Mouse (Mus musculus): ENCODE data around the gene Nrip1. TPM values are rescaled to one million over a fixed set of nuclear protein-coding genes. Genes with fewer than 3 reads are reported as not detected.

The Nrip1 gene
- polyA plus RNA-seq, 1 experiment from 2014 or later: 17.4 TPM

GRCm38 (mm10) chr16:76325315-76325710, 48.3 kb downstream of the Nrip1 start:
- Histone ChIP-seq H3K4me1 (ENCODE audit: control insufficient read depth, low read depth, low read length) (peaks cover 55% of the 10 kb centered on the region), H3K27me3 (ENCODE audit: control insufficient read depth, insufficient read depth, low read depth, low read length) (no peaks in the 10 kb centered on the region), H3K4me3 (ENCODE audit: low read depth, low read length) (no peak overlapping the region), H3K9me3 (replicated peaks; ENCODE audit: control insufficient read depth, low read length) (no peaks in the 10 kb centered on the region), H3K27ac (ENCODE audit: low read length) (peak overlapping the region; percentile 42), H3K36me3 (ENCODE audit: control insufficient read depth, insufficient read depth) (no peaks in the 10 kb centered on the region), H3K4me2 (ENCODE audit: low read depth, low read length) (no peak overlapping the region), H3K9ac (ENCODE audit: low read depth, low read length) (no peak overlapping the region)
- no peak for ATAC-seq (ENCODE audit: low read depth)
- WGBS (ENCODE audit: insufficient replicate concordance): 76% methylated on average over 3 of the region's 3 CpGs

DNA sequence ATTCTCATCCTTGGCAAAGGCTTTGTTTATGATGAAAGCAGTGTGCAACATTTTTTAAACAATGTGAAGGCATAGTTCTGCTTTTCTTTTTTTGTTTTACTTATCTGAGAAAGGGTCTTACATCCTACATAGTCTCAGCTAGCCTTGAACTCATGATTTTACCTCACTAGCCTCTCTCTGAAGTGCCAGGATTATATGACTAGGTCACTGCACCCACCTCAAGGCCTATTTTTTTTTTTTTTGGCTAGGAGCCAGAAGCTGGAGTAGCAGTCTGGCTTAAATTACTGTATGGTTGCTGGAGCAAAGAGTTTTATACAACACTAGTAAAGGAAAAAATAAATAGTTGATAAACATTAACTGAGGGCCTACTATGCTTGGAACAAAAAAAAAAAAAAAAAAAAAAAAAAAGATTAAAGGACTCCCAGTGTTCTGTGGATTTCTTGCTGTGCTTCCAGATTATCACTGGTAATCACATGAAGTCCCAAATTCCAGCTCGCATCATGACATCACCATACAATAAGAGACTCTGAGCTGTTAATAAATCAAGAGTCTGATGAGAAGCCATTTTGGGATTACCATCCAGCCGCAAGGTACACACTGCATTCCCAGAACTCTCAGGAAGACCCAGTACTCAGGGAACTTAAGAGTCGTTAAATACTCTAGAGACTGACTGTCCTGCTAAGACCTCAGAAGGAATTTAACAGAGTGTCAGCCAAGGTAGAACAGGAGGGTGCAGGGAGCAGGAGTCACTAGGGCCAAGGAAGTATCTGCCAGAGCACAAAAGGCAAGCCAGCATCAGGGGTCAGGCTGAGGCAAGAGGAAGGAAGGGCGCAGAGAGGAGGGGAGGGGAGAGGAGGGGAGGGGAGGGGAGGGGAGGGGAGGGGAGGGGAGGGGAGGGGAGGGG, 49.0 kb downstream of the Nrip1 start:
- Histone ChIP-seq H3K27ac (ENCODE audit: low read length) (peak overlapping the region; percentile 84), H3K9ac (ENCODE audit: low read depth, low read length) (no peak overlapping the region), H3K9me3 (replicated peaks; ENCODE audit: control insufficient read depth, low read length) (no peaks in the 10 kb centered on the region), H3K27me3 (ENCODE audit: control insufficient read depth, insufficient read depth, low read depth, low read length) (no peaks in the 10 kb centered on the region), H3K4me2 (ENCODE audit: low read depth, low read length) (0 out of 2 replicates have a peak overlapping the region, but pooled peaks have one; percentile 17), H3K36me3 (ENCODE audit: control insufficient read depth, insufficient read depth) (no peaks in the 10 kb centered on the region), H3K4me1 (ENCODE audit: control insufficient read depth, low read depth, low read length) (peaks cover 59% of the 10 kb centered on the region), H3K4me3 (ENCODE audit: low read depth, low read length) (no peak overlapping the region)
- ATAC-seq (ENCODE audit: low read depth): no peak
- WGBS (ENCODE audit: insufficient replicate concordance): 66% methylated on average over 3 of the region's 4 CpGs

DNA sequence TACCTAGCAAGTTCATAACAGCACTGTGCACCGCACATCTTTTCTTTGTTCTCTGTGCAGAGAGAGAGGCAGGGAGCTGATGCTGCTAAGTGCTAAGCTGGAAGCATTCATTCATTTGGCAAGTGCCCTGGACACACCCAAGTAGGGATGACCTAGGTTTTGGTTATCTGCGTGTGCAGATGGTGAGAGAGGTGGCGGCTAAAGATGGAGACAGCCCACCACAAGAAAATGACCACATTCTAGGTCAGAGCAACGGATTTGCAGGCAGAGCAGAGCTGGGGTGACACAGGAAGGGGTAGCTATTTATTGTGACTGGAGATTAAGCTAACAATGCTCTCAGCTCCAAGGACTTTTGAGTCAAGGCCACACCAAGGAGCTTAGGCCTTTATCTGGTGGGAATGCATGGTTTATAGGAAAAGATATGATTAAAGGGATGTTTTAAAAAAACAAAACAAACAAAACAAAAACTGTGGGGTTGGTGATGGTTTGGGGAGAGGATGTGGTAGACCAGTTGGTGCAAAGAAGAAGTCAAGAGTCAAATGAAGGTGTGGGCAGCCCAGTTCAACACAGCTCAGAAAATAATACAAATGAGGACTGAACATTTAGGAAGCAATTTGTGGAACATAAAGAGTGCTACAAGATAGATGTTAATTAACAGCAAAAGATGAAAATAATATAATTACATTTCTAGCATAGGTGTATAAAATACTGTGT, 49.9 kb downstream of the Nrip1 start:
- peaks cover 65% of the 10 kb centered on the region for H3K4me1 ChIP-seq (ENCODE audit: control insufficient read depth, low read depth, low read length)
- H3K36me3 ChIP-seq (ENCODE audit: control insufficient read depth, insufficient read depth): no peaks in the 10 kb centered on the region
- H3K9ac ChIP-seq (ENCODE audit: low read depth, low read length): peak overlapping the region; percentile 53
- H3K4me3 ChIP-seq (ENCODE audit: low read depth, low read length): peak overlapping the region; percentile 46
- H3K4me2 ChIP-seq (ENCODE audit: low read depth, low read length): peak overlapping the region; percentile 66
- WGBS (ENCODE audit: insufficient replicate concordance): 12% methylated on average over 4 of the region's 4 CpGs
- peak overlapping the region; percentile 92 for H3K27ac ChIP-seq (ENCODE audit: low read length)
- H3K9me3 ChIP-seq (replicated peaks; ENCODE audit: control insufficient read depth, low read length): no peaks in the 10 kb centered on the region
- no peaks in the 10 kb centered on the region for H3K27me3 ChIP-seq (ENCODE audit: control insufficient read depth, insufficient read depth, low read depth, low read length)
- ATAC-seq (ENCODE audit: low read depth): peak; percentile 98

GRCm38 (mm10) chr16:76323141-76323540, 50.5 kb downstream of the Nrip1 start:
- Histone ChIP-seq H3K4me2 (ENCODE audit: low read depth, low read length) (peak overlapping the region; percentile 66), H3K4me1 (ENCODE audit: control insufficient read depth, low read depth, low read length) (peaks cover 71% of the 10 kb centered on the region), H3K27ac (ENCODE audit: low read length) (peak overlapping the region; percentile 92), H3K27me3 (ENCODE audit: control insufficient read depth, insufficient read depth, low read depth, low read length) (no peaks in the 10 kb centered on the region), H3K36me3 (ENCODE audit: control insufficient read depth, insufficient read depth) (no peaks in the 10 kb centered on the region), H3K4me3 (ENCODE audit: low read depth, low read length) (peak overlapping the region; percentile 46), H3K9ac (ENCODE audit: low read depth, low read length) (peak overlapping the region; percentile 49), H3K9me3 (replicated peaks; ENCODE audit: control insufficient read depth, low read length) (no peaks in the 10 kb centered on the region)
- ATAC-seq (ENCODE audit: low read depth): peak; percentile 71
- 62% methylated on average over 2 of the region's 2 CpGs for WGBS (ENCODE audit: insufficient replicate concordance)

DNA sequence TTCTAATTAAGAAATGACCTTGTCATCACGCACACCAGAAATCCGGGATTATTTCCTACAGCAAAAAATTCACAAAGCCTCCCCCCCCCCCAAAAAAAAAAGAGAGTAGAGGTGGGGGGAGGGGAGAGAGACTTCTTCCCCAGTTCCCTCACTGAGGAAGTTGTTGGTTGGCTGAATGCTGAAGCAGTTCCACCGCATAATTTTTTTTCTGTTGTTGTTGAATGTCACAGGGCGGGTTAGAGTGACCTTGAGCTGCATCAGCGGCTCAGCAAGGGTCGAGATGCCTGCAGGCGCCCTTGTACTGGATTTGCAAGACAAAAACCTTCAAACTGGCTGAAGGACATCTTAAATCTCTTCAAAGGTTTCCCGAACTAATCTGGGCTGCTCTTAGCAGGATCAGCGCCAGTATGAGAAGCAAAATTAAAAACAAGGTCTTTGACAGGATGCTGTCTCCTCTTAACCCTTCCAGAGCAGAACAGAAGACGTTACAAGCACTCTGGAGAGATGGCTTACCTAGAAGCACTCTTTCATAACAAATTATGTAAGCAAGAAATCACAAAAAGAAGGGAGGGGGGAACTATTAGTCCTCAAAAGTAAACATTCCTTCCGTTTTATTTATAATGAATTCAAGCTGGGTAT, 52.0 kb downstream of the Nrip1 start:
- no peaks in the 10 kb centered on the region for H3K9me3 ChIP-seq (replicated peaks; ENCODE audit: control insufficient read depth, low read length)
- H3K4me2 ChIP-seq (ENCODE audit: low read depth, low read length): 0 out of 2 replicates have a peak overlapping the region, but pooled peaks have one; percentile 6
- H3K4me1 ChIP-seq (ENCODE audit: control insufficient read depth, low read depth, low read length): peaks cover 75% of the 10 kb centered on the region
- H3K4me3 ChIP-seq (ENCODE audit: low read depth, low read length): no peak overlapping the region
- H3K27ac ChIP-seq (ENCODE audit: low read length): peak overlapping the region; percentile 92
- 42% methylated on average over 11 of the region's 11 CpGs for WGBS (ENCODE audit: insufficient replicate concordance)
- no peaks in the 10 kb centered on the region for H3K36me3 ChIP-seq (ENCODE audit: control insufficient read depth, insufficient read depth)
- ATAC-seq (ENCODE audit: low read depth): no peak
- H3K9ac ChIP-seq (ENCODE audit: low read depth, low read length): no peak overlapping the region
- H3K27me3 ChIP-seq (ENCODE audit: control insufficient read depth, insufficient read depth, low read depth, low read length): no peaks in the 10 kb centered on the region

GRCm38 (mm10) chr16:76320118-76320473, 53.5 kb downstream of the Nrip1 start:
- Histone ChIP-seq H3K9ac (ENCODE audit: low read depth, low read length) (no peak overlapping the region), H3K4me2 (ENCODE audit: low read depth, low read length) (no peak overlapping the region), H3K36me3 (ENCODE audit: control insufficient read depth, insufficient read depth) (no peaks in the 10 kb centered on the region), H3K9me3 (replicated peaks; ENCODE audit: control insufficient read depth, low read length) (no peaks in the 10 kb centered on the region), H3K27me3 (ENCODE audit: control insufficient read depth, insufficient read depth, low read depth, low read length) (no peaks in the 10 kb centered on the region), H3K27ac (ENCODE audit: low read length) (no peak overlapping the region), H3K4me1 (ENCODE audit: control insufficient read depth, low read depth, low read length) (peaks cover 70% of the 10 kb centered on the region), H3K4me3 (ENCODE audit: low read depth, low read length) (no peak overlapping the region)
- no peak for ATAC-seq (ENCODE audit: low read depth)
- WGBS (ENCODE audit: insufficient replicate concordance): 77% methylated on average over 5 of the region's 5 CpGs

- 80% methylated on average over 11 of the region's 11 CpGs for WGBS (ENCODE audit: insufficient replicate concordance)
- Histone ChIP-seq H3K4me1 (ENCODE audit: control insufficient read depth, low read depth, low read length) (peaks cover 70% of the 10 kb centered on the region), H3K9ac (ENCODE audit: low read depth, low read length) (no peak overlapping the region), H3K36me3 (ENCODE audit: control insufficient read depth, insufficient read depth) (no peaks in the 10 kb centered on the region), H3K4me3 (ENCODE audit: low read depth, low read length) (no peak overlapping the region), H3K9me3 (replicated peaks; ENCODE audit: control insufficient read depth, low read length) (no peaks in the 10 kb centered on the region), H3K4me2 (ENCODE audit: low read depth, low read length) (no peak overlapping the region), H3K27ac (ENCODE audit: low read length) (peak overlapping the region; percentile 60), H3K27me3 (ENCODE audit: control insufficient read depth, insufficient read depth, low read depth, low read length) (no peaks in the 10 kb centered on the region)
- no peak for ATAC-seq (ENCODE audit: low read depth)
Observed at GRCm38 (mm10) chr16:76319364-76320117, 54.1 kb downstream of the Nrip1 start.

GRCm38 (mm10) chr16:76318331-76318922, 55.2 kb downstream of the Nrip1 start:
- ATAC-seq (ENCODE audit: low read depth): peak; percentile 53
- Histone ChIP-seq H3K4me3 (ENCODE audit: low read depth, low read length) (peak overlapping the region; percentile 19; the same call in 1 of the 2 replicates), H3K4me1 (ENCODE audit: control insufficient read depth, low read depth, low read length) (peaks cover 72% of the 10 kb centered on the region), H3K4me2 (ENCODE audit: low read depth, low read length) (peak overlapping the region; percentile 2), H3K27me3 (ENCODE audit: control insufficient read depth, insufficient read depth, low read depth, low read length) (no peaks in the 10 kb centered on the region), H3K9ac (ENCODE audit: low read depth, low read length) (peak overlapping the region; percentile 35; the same call in 1 of the 2 replicates), H3K36me3 (ENCODE audit: control insufficient read depth, insufficient read depth) (no peaks in the 10 kb centered on the region), H3K27ac (ENCODE audit: low read length) (peak overlapping the region; percentile 77), H3K9me3 (replicated peaks; ENCODE audit: control insufficient read depth, low read length) (no peaks in the 10 kb centered on the region)
- WGBS (ENCODE audit: insufficient replicate concordance): 52% methylated on average over 13 of the region's 13 CpGs
